Mouse (Mus musculus) adrenal gland, postnatal 36 days (tissue): ENCODE data around the gene Gpbar1. TPM values are rescaled to one million over a fixed set of nuclear protein-coding genes. Genes with fewer than 3 reads are reported as not detected.

Experiments
- DNase-seq, 2 experiments: peaks; one replicate each; pipeline ENCODE4 v3.0.0; 2021; ENCODE audit warnings: mixed read lengths in 1 of 2
- total RNA-seq, 2 experiments: library from RNA; stranded (reverse); gene quantifications; 2 replicates each; pipeline ENCODE4 v1.2.3; 2021

The Gpbar1 gene
- total RNA-seq, 2 experiments from 2014 or later: not detected

DNA sequence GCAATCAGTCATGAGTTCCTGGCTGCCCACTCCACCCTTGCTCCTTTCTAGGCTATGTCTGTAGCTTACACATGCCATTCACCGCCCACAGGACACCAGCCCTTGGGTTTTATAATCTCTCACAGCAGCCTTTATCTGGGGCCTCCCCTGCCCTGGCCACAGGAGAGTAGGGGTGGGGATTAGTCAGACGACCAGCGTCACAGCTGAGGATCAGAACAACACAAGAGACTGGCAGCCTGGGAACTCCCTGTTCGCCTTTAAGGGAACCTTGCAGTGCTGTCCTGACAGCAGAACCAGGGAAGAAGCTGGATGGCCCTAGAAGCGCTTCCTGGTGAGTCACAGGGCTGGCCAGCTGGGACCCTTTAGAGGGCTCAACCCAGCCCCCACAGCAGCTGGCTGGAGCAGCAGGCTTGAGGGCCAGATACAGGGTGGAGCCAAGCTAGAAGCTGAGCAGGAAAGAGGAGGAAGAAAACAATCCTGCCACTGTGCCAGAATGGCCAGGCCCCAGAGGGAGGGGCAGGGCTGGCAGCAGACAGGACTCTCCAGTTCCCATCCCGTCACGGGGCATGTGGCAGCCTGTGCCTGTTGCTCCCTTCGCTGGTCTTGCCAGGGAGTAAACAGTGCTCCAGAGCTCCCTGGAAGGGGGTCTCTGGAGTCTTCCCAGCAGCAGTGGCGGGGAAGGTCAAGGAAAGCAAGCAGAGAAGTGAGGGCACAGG lies 17.3 kb downstream of the Gpbar1 start:
- DNase-seq: peak; percentile 90 to 94

DNA sequence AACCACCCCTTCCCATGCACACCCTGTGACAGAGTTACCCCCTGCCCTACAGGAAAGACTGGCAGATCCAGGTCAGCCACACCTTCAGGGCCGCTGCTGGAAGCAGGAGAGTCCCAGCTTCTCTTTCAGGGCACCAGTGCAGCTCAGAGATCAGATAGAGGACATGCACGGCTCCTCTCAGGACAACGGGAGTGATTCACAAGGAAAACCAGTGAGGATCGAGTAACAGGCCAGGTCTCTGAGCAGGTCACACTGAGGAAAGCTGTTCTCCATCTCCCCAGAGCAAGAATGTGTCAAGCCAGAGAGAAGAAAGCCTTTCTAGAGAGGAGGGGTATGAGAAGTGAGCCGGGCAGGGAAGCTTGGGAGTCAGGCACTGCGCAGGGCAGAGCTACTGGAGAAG lies 18.1 kb downstream of the Gpbar1 start:
- no peak for DNase-seq

DNA sequence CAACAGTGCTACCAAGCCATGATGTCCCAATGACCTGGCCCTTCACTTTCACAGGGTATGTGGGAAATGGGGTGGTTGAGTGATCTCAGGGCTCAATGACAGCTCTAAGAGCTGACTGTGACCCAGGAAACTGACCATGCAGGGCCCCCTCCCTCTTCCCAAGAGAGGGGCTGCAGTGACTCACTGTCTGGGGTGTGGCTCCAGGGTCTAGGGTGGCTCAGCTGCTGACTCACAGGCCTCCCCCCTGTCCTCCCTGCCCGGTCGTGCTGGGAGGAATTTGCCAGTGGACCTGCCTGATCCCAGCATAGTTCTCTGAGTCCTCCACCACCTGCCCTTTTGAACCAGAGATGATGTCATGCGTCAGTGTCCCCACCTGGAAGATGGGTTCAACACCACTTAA lies 18.9 kb downstream of the Gpbar1 start:
- peak; percentile 86 to 89 for DNase-seq

DNA sequence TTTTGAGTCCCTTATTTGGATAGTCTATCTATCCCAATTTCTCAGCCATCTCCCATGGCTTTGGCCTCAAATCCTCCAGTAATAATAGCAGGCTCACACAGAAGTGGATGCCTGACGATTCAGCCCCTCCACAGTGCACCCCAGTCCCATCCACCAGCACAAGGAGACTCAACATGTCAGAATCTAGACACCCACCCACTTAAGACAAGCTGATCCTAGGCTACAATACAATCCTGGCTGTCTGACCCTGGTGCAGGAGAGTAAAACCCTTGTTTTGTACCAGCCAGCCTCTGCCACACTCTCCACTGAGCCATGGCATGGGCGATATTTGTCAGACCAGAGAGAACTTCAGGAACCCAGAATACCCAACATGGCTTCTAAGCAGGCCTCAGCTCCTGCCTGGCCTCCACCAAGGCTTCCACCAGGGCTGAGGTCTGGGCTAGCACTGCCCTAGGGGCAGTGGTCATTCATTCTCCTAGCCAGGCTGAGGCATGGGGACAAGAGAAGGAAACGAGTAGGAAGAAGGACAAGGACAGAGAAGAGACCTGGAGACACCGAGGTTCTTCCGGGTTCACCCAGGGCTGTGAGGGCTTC lies 19.9 kb downstream of the Gpbar1 start:
- no peak for DNase-seq

DNA sequence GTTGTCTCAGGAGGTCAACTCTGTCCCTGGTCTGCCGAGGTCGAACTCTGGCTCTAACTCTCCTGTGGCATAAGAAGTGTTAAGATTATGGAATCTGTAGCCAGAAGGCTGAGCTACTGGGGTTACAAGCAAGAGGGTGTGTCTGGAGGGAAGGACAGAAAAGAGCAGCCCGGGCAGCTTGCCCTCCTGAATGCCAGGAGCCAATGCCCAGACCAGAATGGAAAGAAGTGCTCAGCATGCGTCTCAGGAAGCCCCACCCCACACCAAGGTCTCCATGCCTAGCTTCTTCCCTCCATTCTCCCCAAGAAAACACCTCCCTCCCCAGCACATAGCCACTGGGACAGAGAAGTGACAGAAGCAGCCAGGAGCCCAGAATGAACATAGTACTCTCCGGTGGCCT lies 20.6 kb downstream of the Gpbar1 start:
- DNase-seq: peak; percentile 61 to 69

DNA sequence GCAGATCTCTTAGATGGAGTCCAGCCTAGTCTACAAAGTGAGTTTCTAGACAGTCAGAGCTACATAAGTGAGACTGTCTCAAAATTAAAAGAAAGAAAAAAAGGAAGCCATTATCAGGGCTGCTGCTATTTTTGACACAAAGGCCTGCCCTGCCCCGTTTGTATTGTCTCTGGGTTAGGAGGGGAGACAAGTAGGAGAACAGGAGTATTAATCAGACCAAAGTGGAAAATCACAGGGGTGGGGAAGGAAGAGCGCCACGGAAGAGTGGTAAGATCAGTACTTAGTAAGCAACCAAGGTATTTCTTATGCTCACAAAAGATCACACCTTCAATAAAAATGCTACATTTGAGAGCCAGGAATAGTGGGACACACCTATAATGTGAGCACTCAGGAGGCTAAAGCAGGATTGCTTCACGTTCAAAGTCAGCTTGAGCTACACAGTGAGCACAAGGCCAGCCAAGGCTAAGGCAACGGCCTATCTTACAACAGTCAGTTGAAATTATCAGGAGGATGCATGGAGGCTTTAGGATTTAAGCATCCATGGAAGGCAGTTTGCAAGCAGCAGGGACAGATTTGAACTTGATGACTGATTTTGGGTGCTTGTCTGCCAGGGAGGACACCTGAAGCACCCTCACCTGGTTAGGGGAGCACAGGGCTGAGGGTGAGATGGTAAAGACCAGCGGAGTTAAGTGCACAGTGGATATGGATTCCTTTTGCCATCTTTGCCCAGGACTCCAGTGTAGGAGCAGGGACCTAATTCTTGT lies 22.2 kb downstream of the Gpbar1 start:
- DNase-seq: no peak

DNA sequence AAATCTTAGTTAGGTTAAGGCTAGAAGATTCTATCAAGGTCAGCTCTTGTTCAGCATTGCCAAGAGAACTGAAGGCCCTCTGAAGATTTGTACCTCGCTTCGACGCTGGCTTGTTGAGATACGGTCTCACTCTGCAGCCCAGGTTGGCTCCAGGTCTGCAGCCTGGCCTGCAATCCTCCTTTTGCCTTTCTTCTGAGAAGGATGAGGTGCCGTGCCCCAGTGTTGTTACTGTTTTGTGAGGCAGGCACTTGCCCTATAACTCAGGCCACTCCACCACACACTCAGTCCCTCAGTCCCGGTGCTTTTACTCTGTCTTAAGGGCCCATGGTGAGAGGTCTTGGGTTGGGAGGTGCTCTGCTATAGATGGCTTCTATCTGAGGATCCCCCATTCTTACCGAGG lies 23.9 kb downstream of the Gpbar1 start:
- DNase-seq: no peak

DNA sequence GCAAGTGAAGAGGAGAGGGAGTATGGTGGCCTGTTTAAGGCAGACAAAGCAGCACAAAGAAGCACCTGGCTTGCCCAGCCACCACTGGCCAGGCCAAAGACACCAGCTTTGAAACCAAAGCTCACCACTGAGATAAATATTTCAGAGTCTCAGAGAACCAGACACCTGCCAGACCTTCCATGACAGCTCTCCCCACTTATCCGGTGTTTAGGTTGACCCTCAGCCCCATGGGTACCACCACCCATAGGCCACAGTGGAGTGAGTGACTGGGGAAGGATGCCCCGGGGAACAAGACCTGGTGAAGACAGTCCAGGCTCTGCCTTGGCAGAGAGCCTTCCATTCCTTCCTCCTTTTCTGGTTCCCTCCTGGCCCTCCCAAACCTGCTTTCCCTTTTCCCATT lies 24.5 kb downstream of the Gpbar1 start:
- no peak for DNase-seq

DNA sequence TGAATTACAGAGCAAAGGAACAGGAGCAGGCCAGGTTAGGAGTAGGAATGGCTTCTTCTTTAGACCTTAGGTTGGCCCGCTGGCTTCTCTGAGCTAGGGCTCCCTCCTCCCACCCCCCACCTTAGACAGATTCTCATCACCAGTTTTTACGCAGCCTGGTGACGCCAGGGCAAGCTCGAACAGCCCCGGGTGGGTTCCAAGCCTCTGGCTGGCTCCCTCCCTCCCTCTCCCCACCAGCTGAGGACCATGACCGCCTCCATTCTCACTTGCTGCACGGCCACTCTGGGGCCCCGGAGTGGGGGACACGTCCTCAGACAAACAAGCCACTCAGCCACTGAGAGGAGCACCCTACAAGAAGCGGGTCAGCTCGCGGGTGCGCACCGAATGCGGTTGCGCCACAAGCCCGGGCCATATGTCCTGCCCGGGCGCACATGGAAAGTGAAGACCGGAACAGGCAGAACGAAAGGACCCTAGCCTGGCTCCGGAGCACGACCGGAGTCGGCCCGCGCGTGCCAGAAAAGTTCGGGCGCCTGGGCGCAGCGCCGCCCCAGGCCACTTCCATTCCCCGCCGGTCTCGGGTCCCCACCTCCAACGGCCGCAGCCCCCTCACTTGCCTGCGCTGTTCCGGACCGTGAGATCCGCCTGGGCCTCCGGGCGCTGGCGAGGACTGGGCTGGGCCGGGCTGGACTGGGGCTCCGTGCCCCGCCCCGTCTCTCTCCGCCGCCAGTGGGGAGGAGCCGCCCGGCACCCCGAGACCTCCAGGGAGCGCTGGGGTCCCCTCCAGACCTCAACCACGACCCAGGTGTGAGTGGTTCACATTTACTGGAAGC lies 25.4 kb downstream of the Gpbar1 start:
- peak; percentile 89 to 92 for DNase-seq

DNA sequence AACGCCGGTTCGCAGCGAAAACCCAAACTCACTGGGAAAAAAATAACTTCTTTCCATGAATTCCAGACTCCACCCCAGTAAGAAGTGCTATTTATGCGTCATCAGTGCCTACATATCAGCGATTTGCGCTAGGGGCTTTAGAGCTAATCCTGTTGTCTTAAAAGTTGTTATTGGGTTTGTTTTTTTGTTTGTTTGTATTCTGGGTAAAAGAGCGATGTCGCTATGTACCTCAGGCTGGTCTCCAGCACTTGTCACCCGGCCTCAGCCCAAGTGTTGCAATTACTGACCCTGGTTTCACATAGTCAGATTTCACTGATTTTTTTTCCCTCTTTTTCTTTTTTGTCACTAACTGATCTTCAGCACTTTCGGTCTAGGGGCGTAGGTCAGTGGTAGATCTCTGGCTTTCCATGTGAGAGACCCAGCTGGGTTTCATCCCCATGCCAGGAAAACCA lies 26.0 kb downstream of the Gpbar1 start:
- DNase-seq: peak in 1 of 2 experiments; percentile 40

DNA sequence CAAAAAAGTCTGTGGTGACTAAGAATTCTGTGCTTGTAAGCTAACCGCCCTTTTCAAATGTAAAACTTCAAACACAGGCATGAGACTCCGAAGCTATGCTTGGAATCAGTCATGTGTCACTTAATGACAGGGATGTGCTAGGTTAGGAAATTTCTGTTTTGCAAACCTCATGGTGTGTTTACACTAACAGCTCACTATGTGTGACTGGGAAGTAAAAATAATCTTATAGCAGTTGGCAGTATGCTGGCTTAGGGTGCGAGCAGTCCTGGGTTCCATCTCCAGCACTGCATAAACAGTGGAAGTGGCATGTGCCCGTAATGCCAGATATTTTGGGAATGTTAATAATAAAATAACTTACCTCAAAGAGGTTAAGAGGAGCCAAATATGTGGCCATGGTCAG lies 26.6 kb downstream of the Gpbar1 start:
- DNase-seq: no peak

DNA sequence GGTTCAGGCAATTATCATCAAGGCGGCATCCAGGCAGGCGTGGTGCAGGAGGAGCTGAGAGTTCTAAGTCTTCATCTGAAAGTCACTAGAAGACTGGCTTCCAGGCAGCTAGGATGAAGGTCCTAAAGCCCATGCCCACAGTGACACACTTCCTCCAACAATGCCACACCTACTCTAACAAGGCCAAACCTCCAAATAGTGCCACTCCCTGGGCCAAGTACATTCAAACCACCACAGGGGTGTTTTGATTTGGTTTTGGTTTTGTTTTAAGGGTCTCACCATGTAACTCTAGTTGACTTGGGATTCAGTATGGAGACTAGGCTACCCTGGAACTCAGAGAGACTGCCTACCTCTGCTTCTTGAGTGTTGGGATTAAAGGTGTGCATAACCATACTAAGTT lies 27.2 kb downstream of the Gpbar1 start, which contains the start of gene Tmbim1:
Gene Tmbim1 (minus strand): TSS at position 101 of the 400 bp plus-strand sequence.
- no peak for DNase-seq

DNA sequence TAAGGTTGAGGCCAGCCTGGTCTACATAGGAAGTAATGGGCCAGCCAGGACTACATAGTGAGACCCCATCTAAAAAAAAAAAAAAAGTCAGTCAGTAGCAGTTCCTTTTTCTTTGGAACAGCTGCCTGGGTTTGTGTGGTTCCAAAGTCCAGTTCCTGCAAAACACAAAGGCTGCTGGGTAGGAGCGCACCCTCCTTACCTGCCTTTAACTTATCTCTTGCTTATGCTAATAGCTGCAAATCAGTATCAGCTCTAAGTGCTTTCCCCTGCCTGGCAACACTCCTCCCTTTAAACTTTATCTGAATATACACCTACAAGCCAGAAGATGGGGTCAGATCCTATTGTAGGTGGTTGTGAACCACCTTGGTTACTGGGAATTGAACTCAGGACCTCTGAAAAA lies 28.8 kb downstream of the Gpbar1 start:
- no peak for DNase-seq

DNA sequence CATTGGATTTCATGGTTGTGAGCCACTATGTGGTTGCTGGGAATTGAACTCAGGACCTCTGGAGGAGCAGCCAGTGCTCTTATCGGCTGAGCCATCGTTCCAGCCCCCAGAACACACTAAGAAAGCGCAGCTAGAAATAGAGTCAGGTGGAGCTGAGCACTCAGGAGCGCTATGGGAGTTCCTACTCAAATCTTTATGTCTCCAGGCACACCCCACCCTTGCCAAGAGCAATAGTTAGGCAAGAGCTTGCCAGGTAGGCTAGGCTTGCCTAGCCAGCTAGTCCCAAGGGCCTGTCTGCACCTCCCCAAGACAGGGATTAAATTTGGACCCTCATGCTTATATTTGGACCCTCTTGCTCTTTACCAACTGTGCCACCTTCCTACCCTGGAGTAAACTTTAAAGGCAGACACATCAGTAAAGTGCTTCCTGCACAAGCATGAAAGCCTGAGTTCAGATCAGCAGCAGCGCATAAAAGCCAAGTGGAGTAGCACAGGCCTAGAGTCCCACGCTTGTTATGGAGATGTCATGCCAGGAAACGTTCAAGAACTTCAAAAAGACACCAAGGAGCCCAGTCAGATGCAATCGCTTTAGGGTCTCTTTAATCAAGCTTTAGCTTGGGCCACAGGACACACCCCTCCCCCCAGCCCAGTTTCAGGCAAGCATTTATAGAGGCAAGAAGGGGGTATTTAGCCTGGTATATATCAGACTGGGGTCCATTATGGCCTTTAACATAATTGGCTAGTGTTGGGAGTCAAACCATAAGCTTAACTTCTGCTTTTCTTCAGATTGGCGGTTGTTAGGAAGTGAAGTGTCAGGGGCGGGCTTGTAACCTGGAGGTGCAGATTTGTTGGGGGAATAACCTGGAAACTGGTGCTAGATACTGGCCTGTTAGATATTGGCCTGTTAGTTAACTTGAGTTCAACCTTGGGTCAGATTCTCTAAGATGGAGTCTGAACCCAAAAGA lies 29.9 kb downstream of the Gpbar1 start:
- DNase-seq: no peak

DNA sequence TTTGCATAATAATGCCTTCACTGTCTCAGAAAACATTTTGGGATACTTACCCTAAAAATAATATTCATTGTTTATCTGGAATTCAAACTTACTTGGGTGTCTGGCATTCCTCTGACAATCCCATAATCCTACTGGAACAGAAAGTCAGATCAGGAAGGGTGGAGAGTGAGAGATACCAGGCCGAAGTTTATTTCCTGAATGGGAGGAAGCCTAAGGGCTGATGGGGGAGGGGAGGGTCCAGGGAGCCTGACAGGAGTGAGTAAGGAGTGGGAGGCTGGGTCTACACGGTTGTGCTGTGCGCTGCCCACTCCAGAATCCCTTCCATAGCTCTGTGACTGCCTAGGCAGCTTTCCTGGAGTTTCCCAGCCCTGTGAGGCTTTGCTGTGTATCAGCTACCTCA lies 31.4 kb downstream of the Gpbar1 start:
- no peak for DNase-seq

DNA sequence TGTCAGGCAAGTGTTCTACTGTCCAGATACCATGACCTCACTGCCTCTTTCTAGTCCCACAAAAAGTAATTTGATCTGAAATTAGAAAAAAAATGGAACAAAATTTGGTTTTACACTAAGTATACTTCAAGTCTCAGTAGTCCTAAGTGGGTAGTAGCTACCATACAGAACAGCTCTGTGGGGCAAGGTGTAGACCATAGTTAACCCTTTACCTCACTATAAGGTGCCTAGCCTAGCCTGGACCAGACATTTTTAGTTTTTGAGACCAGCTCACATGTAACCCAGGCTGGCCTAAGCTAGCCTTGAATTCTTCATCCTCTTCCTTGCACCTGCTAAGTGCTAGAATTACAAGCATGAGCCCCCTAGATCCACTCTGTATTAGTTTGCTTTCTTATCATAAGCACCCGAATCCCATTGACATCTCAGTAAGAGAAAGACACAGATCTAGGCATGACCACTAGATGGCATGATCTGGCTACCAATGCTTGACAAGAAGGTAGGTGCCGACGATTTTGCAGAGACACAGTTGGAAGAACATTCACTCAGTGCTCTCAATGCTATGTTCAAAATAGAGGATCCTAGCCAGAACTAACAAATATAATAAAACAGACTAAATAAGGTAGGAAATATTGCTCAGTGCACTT lies 34.8 kb downstream of the Gpbar1 start:
- DNase-seq: peak in 1 of 2 experiments; percentile 74

DNA sequence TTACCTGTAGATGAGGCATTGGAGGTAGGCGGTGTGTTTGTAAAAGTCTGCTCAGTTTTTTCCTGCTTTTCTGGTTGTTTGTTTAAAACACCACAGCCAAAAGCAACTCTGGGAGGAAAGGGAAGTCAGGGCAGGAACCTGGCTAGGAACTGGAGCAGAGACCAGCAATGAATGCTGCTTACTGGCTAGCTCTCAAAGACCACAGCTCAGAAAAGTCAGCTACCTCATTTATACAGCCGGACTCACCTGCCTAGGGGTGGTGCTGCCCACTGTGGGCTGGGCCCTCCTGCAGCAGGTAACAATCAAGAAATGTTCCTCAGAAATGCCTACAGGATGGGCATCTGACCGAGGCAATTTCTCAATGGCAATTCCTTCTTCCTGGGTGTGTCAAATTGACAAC lies 36.4 kb downstream of the Gpbar1 start:
- DNase-seq: no peak

DNA sequence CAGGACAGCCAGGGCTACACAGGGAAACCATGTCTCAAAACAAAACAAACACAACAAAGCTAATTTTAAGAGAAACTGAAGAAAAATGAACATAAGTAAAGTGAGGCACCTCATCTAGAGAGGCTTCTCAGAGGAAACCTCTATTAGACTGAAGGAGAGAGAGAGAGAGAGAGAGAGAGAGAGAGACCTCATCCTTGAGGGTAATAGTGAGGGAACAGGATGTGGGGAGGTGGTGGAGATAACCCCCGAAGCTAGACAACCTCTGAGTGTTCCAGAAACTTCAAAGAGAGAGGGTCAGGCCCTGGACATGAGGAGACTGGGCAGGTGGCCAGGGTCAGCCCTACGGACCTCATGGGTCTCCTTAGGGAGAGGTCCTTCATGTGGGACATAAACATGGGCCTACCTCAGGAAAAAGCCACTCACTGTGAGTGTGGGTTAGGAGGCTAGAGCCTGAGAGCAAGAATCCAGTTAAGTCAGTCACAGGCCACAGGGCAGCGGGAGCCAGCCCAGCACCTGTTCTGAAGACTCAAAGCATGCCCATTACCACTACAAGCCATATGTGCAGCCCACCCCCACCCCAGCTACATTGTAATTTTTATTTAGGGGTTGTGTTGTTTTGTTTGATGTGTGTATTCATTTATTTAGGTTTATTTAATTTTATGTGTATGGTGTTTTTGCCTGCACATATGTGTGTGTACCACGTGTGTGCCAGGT lies 37.9 kb downstream of the Gpbar1 start:
- no peak for DNase-seq

DNA sequence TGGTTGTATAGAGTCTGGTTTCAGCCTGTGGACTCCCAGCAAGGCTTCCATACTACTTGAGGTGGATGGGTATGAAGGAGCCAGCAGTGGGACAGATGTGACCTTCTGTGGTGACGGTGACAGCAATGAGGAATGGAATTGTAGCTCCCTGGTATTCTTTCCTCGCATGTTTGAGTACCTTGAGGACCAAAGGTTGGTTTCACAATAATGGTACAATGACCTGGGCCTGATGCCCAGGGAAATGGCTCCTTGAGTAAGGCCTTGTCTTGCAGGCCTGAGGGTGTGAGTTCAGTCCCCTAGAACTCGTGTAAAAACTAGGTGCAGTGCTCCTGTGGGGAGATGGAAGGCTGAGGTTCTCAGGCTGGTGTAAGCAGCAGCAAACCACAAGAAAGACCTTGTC lies 40.4 kb downstream of the Gpbar1 start:
- no peak for DNase-seq

DNA sequence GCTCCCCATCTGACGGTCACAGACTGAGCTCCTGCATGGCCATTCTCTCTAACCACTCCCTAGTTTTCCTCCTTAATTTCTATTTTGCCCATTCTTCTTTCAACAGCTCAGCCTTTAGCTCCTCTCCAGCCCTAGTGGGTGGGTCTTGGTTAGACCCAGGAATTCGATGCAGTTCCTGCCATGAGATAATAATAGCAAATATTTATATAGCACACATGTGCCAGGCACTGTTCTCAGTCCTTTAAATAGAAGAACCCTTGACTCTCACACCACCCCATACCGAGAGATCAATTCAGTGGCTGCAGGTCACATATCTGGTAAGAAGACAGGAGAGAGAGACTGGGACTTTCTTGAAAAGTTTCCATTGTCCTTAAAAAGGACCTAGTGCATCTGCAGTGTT lies 43.0 kb downstream of the Gpbar1 start:
- DNase-seq: no peak
